Mouse (Mus musculus): ENCODE measurements around the gene Cbln4.

Cbln4 gene

DNA sequence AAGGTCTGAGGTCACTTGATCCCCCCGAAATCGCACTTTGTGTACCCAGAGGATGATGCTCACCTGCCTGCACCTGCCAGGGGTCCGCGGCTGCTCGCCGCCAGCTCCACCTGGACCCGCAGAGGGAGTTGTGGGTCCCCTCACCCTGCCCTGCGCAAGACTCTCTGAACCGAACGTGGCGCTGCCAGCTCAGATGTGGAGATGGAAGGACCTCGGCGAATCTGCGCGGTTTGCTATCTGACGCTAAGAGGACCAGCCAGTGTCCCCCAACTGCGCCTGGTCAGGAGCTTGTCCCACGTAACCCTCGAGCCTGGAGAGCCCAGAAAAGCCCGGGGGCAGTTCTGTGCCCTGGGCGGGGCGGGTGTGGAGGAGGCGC, at the start of gene Cbln4:
Cbln4 (minus strand) TSS at position 232 of the 376 bp plus-strand sequence.
- no peak for DNase-seq

DNA sequence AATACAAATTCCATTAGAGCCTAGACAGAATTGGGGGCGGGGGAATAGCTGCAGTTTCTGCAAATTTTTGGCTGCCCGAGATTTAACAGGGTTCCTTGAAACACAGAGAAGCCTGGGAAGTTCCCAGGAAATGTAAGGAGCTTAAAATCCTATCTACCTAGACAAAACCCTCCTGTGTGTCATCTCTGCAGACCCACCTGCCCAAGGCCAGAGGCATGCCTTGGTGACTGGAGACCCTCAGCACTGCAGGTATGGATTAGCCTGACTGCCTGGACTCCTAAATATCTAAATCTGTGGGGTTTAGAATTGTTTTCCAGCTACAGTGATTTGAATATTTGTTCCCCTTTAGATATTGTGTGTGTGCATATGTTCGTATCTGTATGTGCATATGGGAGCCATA, 35.3 kb upstream of the Cbln4 start:
- no peak for DNase-seq

DNA sequence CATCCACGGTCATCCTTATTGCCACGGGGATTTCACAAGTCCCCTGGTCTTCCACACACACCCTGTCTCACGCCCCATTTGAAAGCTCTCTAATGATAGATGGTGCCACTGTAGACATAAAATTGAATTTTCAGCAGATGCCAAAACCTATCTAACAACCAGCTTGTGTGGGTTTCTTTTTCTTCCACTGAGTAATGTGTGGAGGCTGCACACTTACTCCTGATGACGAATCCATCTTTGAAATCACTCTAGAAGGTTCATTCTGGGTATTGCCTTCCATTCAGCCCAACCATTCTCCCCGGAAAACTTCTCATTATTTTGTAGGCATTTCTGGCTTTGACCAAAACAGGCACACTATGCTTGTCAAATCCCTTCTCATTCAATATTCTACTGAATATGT, 33.0 kb upstream of the Cbln4 start:
- no peak for DNase-seq

DNA sequence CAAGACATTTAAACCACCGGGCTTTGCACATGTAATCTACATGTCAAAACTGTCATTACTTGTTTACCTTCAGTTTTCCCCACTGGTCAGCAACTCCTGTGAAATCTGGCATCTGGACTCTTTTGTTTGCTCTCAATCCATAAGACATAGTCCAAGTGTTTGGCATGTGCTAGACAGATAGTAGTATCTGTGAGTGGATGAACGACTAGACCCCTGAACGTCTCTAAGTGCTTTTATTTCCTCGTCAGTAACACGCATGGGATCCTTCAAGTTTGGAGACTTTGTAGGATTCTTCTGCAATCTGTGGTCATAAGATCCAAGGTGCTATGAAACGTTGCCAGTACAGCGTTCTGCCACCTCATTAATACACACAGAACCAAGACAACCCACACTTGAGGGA, 19.6 kb upstream of the Cbln4 start:
- no peak for DNase-seq

DNA sequence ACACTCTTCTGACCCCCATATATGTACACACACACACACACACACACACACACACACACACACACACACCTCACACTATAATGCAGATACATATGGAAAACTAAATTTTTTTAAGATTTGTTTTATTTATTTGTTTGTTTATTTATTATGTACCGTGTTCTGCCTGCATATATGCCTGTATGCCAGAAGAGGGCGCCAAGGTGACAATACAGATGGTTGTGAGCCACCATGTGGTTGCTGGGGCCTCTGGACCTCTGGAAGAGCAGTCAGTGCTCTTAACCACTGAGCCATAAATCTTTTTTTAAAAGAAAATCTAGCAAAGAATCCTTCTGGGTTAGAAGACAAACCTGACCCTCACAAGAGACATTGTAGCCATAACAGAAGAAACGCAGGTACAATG, 16.5 kb upstream of the Cbln4 start:
- no peak for DNase-seq

DNA sequence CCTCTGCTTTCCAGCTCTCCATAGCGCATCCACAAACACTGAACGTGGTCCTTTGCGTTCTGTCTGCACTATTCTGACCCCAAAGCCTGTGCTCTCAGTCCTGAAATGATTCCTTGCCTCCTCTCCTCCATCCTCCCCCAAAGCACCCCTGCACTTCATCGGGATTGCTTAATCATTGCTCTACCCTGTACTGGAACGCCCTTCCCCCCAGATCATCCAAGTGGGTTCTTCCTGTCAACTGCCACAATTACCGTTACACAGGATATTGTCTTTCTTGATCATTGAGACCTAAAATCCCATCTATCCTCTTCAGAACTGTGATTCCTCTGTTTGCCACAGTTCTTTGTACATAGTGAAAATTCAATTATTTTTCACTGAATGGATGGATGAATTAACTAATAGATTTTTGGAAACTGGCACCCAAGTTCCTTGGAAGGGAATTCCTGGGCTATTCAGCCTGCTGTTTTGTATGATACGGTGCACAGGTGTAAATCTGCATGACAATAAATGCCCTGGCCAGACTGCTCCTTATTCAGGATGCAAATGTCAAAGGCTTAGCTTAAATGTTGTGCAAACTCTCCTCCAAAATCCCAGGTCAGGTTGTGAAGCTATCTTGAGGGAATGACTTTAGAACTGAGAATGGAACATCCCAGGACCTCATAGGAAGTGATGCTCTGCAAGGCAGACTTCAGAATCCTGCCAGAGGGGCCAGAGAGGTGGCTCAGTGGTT, 15.8 kb upstream of the Cbln4 start:
- DNase-seq = no peak

DNA sequence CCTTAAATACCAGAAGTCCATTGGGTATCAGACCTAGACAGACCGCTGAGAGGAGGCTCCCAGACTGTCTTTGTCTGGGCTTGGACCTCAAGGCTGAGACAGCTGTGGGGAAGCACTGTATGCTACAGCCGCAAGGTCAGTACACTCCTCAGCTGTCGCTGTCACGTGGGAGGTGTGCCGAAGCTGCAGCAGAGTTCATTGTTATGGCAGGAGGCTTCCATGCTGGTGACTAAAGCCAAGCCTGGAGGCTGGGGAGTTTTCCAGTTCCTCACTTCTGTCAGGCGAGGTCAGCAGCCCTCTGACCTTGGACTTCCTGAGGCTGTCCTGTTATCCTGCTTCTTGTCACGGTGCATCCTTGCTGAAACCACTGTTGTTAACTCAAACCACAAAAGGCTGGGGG, 2.7 kb upstream of the Cbln4 start:
- no peak for DNase-seq

DNA sequence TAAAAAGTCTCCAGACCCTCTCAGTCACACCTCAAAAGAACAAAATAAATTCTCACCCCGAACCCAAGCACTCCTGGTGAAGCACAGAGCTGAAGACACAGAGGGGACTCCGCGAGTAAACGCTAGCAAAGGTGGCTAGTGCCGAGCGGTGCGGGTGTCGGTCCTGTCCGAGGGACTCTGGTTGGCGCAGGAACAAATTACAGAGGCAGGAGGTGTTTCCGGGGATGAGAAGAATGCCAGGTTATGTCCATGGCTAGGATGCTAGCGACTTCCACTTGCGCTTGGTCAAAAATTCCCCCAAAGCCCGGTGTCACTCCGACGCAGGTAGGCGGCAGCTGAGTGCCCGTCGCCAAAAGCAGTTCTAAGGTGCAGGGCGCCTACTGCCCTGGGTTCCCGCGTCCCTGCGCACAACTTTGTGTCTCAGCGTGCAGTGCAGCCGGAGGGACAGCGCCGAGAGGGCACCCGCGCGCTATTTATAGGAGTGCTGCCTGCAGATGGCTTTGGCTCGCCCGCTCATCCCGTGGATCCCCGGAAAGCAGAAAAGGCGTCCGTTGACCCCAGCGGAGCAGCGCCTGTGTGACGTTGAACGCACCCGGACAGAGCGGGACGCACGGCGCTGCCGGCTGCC, 545 bp downstream of the Cbln4 start:
- no peak for DNase-seq

DNA sequence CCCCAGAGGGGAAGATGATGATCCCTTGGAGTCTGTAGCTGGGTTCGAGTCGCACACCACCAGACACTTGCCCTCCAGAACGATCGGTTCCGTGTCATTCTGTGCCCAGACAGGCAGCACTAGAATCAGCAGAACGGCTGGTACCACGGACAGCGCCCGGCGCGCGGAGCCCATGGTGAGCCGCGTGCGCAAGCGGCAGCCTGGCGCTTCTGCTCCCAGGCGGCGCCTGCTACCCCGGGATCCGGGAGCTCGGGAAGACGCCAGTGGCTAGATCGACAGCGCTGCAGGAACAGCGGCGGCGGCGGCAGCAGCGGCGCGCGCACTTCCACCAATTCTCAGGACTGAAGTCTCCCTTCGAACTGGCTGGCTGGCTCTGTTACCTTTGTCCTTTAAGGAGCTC, 1.1 kb downstream of the Cbln4 start:
- DNase-seq = peak; percentile 63

DNA sequence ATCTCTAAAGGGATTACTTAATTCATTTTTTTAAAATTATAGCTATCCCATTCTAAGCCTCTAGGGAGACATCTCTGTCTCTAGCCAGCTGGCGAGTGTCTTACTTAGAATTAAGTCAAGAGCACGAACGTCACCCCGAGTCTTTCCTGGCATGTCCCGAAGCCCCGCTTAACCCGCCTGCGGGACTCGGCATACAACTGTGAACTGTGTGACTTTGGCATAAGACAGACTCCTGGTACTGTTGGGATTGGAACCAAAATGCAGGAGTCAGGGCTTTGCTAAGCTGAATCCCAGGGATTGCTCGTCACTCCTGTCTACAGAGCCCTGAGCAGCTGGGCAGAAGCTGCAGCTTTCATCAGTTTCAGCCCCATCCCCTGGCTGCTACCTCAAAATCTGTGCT, 2.4 kb downstream of the Cbln4 start:
- no peak for DNase-seq

DNA sequence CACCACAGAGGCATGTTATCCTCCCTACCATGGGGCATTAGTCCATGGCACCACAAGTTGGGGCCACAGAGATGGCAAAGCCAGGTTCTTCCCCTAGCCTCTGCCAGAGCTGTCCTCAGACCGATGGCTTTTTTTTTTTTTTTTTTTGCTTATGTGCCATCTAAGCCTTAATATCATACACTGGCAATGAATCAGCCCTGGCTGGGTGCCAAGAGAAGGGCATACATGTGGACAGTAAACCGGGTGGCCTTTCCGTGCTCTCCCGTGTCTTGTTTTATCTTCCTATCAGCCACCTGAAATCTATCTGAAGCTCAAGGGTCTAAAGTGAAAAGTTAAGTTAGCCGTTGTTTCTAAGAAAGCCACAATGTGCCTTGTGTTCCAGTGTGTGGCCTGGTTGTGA, 3.7 kb downstream of the Cbln4 start:
- DNase-seq = no peak

DNA sequence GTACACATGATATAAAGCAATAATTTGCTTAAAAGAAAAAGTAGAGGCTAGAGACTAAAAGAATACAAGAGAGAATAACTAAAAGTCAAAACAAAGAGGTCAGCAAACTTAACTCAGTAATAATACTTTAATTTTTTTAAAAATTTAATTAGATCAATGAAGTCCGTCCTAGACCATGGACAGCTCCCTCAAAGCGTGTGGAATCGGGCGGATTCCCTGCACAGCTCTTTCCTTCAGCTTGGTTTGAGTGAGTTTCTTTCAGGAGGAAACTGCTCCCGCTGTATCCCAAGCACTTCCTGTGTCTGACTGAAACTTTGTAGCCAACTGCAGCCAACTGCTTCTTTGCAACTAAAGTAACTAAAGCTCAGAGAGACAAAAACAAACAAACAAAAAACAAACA, 9.0 kb downstream of the Cbln4 start:
- no peak for DNase-seq

DNA sequence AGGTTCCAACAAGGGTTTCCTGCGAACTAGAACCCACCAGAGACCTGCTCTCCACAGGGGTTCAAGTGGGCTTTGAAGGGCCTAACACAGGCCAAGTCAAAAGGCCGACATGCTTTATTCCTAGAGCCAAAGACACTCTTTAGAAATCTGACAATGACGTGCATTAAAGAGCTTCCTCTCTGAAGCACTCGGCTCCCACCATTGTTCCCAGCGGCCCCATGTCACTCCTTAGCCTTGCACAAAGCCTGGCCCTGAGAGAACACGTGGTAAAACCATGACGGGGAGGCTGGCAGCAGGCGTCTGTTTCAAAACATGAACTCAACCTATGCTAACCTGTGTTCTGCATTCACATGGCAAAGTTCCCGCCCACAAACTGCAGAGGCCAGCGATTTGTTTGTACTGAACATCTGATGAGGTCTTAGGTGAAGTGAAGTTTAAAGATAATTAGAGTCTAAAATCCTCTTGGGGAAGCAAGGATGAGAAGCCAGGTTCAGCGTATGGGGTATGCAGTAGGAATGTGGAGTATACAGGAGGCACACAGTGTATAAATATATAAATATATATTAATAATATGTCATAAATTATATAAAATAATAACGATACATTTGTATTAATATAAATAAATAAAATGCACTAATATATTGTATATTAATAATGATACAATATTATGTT, 17.7 kb downstream of the Cbln4 start:
- DNase-seq = no peak

DNA sequence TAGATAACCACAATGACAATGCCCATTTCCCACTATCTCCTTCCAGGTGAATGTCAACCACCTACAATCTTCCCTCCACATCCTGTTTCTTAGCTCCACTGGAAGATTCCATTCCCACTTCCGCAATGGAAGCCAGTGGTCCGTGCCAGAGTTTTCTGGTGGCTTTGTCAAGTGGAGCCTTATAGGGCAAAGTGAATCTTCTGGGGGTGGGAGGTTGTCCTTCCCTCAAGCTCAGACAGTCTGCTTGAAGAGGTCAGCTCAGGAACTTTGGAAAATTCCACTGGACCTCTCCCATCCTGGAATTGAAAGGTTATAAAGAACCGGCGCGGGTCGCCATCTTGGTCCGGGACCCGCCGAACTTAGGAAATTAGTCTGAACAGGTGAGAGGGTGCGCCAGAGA, 36.5 kb downstream of the Cbln4 start:
- DNase-seq = no peak

DNA sequence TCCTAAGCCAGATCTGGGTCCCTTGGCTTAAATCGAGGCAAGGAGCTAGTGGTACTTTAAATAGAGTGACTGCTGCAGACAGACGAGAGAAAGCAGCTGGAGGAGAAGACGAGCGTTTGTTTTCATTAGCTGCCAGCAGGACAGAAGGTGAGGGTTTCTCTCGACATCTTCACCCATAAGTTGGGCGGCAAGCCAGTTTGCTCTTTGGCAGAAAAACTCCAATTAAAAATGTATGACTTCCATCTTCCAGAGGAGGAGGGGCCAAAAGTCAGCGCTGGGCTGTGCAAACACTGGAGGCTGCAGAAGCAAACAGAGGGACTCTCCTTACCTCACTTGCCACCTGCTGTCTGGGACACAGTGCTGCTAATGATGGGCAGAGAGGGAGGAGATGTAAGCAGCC, 37.3 kb downstream of the Cbln4 start:
- DNase-seq = no peak

DNA sequence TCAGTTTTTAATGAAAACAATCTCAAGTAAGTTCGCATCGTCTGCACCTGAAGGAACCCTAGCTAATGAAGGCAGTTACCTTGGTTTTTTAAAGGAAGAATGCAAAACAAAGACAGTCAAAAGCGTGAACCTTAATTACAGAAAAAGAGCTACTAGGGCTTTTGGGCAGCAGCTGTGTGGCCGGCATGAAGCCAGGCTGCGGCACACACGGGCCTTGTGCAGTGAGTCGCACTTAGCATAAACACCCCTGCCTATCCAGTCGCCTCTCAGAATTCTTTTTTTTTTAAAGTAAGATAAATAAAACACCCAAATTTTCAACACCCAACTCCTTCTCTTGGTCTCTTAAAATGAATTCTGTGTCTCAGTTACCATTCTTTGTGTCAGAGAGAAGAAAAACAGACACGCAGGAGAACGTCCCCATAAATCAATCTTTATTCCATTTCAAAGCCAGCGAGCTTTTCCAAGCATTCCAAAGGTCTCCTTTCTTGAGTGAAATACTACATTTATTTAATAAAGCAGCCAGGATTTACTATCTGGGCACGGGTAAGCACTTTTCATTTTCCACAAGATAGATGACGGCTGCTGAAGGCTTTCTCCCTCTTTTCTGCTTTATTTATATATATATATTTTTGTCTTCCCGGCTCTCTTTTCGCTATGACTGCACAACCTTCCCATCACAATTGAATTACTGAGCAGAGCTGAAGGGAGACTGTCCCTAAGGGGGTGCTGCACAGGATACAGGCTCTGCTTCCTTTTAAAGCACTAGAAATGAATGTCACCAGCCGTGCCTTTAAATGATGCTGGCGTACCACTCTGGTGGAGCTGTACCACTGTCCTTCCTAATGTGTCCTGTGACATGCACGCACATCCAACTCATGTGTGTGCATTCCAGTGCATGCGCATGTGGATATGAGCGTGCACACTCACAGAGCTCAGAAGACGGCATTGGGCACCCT, 39.0 kb downstream of the Cbln4 start:
- DNase-seq = no peak

DNA sequence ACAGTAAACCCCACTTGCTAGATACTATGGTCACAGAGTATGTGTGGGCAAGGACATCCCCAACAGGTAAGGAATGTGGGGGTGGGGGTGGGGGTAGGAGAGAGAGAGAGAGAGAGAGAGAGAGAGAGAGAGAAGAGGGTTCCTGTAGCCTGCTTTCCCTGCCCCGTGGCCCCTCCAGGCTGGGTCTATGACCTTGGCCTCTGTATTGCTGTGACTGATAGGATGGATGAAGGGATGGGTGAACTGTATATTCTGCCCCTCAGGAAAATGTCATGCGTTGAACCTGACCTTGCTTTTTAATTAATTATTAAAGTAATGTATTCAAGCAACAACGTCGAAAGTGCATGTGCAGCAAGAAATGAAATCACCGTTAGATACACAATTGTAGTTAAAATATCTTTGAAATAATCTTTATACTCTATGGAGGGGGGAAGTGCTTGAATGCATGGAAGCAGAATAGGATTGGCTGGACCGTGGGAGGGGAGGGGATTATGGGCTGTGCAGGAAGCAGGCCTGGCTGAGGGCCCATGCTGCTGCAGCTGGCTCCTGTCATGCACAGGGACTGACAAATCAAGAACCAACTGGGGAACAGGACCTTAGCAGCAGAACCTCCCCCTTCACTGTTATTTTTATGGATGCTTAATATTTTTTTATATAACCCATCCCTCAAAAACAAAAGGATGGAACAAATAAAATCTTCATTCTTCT, 46.1 kb downstream of the Cbln4 start:
- no peak for DNase-seq

DNA sequence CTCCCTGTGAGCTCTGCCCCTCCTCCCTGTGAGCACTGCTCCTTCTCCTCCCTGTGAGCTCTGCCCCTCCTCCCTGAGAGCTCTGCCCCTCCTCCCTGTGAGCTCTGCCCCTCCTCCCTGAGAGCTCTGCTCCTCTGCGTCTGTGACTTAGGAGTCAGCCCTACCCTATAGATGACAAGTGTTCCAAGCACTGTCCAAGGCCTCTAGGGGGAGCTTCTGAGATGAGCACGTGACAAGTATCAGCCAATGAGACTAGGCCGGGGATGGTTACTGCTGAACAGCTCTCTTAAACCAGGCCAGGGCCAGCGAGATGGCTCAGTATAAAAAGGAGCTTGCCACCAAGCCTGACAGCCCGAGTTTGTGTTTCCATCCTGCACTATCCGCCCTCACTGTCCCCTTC, 48.4 kb downstream of the Cbln4 start:
- DNase-seq = peak; percentile 4

DNA sequence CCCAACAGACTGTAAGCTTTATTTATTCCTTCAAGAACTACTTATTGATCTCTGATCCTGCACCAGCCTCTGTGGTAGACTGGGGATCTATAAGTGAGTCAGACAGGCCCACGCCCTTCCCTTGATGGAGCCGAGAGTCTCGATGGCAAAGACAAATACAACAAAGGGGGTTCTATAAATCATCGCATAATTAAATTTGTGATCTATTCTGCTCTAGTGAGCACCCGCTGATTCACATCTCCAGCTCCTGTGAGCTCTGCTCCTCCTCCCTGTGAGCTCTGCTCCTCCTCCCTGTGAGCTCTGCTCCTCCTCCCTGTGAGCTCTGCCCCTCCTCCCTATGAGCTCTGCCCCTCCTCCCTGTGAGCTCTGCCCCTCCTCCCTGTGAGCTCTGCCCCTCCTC, 49.0 kb downstream of the Cbln4 start:
- DNase-seq = no peak

DNA sequence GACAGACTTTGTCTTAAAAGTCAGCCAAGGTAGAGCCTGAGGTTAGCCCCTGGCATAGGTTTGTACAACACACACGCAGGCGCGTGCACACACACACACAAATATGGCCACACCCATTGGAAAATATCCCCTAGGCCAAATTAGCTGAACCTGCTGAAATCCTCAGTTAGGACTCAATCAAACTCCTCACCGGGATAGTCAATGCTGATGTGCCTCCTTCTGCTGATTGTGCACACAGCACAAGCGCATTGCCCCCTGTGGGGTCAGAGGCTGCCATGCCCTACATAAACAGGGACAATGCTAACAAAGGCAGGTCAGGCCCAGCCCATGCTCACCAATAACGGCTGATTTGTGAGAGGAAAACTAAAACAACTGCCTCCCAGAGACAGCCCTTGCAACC, 56.6 kb downstream of the Cbln4 start:
- no peak for DNase-seq

Measured in kidney, adult 9 months (tissue).